10 mouse cellular contexts compared by ENCODE assay signal in genomic region chr13:18947686-18948085, GRCm38 (mm10). TPM values are rescaled to one million over a fixed set of nuclear protein-coding genes. Genes with fewer than 3 reads are reported as not detected.
DNase-seq lines count a peak whose midpoint lies in the region; ATAC-seq lines count a peak whose summit lies in the region.
"Had no signal": no experiment of that assay in that cellular context is flagged by ENCODE, and none has a peak within 500 bp of the region (broad histone marks: within the 10 kb centered on the region; RNA-seq: fewer than 3 reads in every experiment).

No protein-coding gene starts in this region.

- H3K36me3 ChIP-seq in kidney, embryonic 15.5 days, result no peaks in the 10 kb centered on the region
- H3K36me3 ChIP-seq in hindbrain, embryonic 11.5 days (ENCODE audit: control insufficient read depth, insufficient read depth, low read length), result no peaks in the 10 kb centered on the region
- H3K36me3 ChIP-seq in midbrain, embryonic 11.5 days (ENCODE audit: control insufficient read depth, insufficient read depth, low read length), result no peaks in the 10 kb centered on the region
- H3K36me3 ChIP-seq: G1E had no signal

- H3K27ac ChIP-seq in kidney, embryonic 15.5 days, result no peak overlapping the region
- H3K27ac ChIP-seq in hindbrain, embryonic 11.5 days (ENCODE audit: low read depth, low read length), result no peak overlapping the region
- no peak overlapping the region for H3K27ac ChIP-seq in midbrain, embryonic 11.5 days (ENCODE audit: low read depth, low read length)

- DNase-seq in kidney, postnatal 14 days, result no peak
- DNase-seq in cerebellum, adult 8-10 months, result peak; percentile 53
- DNase-seq in hindbrain, embryonic 11.5 days (ENCODE audit: low spot score), result no peak
- DNase-seq in midbrain, embryonic 11.5 days (ENCODE audit: low spot score, missing footprints), result no peak
- no peak for DNase-seq in adrenal gland, adult 18-20 months (ENCODE audit: low spot score in 2 of 2)
- DNase-seq in layer of hippocampus, adult 18-20 months (ENCODE audit: low spot score in 2 of 2), result no peak
- DNase-seq in right cerebral cortex, adult 2 months (ENCODE audit: low spot score in 2 of 2), result no peak

- ATAC-seq in kidney, embryonic 15.5 days (replicated peaks; ENCODE audit: low FRiP score), result no peak; the same call in 1 of the 2 replicates
- no peak; the same call in 1 of the 2 replicates for ATAC-seq in hindbrain, embryonic 11.5 days (ENCODE audit: low FRiP score)
- peak; percentile 31; the same call in 1 of the 2 replicates for ATAC-seq in midbrain, embryonic 11.5 days (ENCODE audit: low FRiP score)

- peaks cover 15% of the 10 kb centered on the region for H3K4me1 ChIP-seq in kidney, embryonic 15.5 days
- H3K4me1 ChIP-seq in hindbrain, embryonic 11.5 days (replicated peaks; ENCODE audit: control insufficient read depth, insufficient read depth, low read length), result no peaks in the 10 kb centered on the region
- H3K4me1 ChIP-seq in midbrain, embryonic 11.5 days (ENCODE audit: control insufficient read depth, insufficient read depth, low read length), result peaks cover 4% of the 10 kb centered on the region; the same call in 1 of the 2 replicates

- no peaks in the 10 kb centered on the region for H3K9me3 ChIP-seq in kidney, embryonic 15.5 days (replicated peaks)
- H3K9me3 ChIP-seq in hindbrain, embryonic 11.5 days (ENCODE audit: control insufficient read depth, low read length), result no peaks in the 10 kb centered on the region
- H3K9me3 ChIP-seq in midbrain, embryonic 11.5 days (ENCODE audit: control insufficient read depth, low read length), result no peaks in the 10 kb centered on the region
- H3K9me3 ChIP-seq: G1E had no signal

- no peak overlapping the region; the same call in 1 of the 2 replicates for H3K9ac ChIP-seq in kidney, embryonic 15.5 days
- no peak overlapping the region for H3K9ac ChIP-seq in hindbrain, embryonic 11.5 days (ENCODE audit: low read depth, low read length)
- H3K9ac ChIP-seq in midbrain, embryonic 11.5 days (ENCODE audit: low read length), result peak overlapping the region; percentile 74; the same call in 1 of the 2 replicates

- H3K4me2 ChIP-seq in kidney, embryonic 15.5 days, result peak overlapping the region; percentile 88
- peak overlapping the region; percentile 86 for H3K4me2 ChIP-seq in hindbrain, embryonic 11.5 days (replicated peaks; ENCODE audit: low read depth, low read length)
- H3K4me2 ChIP-seq in midbrain, embryonic 11.5 days, result peak overlapping the region; percentile 68

- H3K27me3 ChIP-seq in kidney, embryonic 15.5 days, result peaks cover 21% of the 10 kb centered on the region
- H3K27me3 ChIP-seq in hindbrain, embryonic 11.5 days (ENCODE audit: control insufficient read depth, insufficient read depth, low read length), result no peaks in the 10 kb centered on the region
- peaks cover 5% of the 10 kb centered on the region for H3K27me3 ChIP-seq in midbrain, embryonic 11.5 days (ENCODE audit: control insufficient read depth, insufficient read depth, low read length)

- 16% methylated on average over 5 of the region's 5 CpGs for WGBS in kidney, embryonic 15.5 days
- 17% methylated on average over 5 of the region's 5 CpGs for WGBS in hindbrain, embryonic 11.5 days
- 22% methylated on average over 5 of the region's 5 CpGs for WGBS in midbrain, embryonic 11.5 days

- peak overlapping the region; percentile 75 for H3K4me3 ChIP-seq in kidney, embryonic 15.5 days (replicated peaks)
- peak overlapping the region; percentile 80 for H3K4me3 ChIP-seq in hindbrain, embryonic 11.5 days (ENCODE audit: low read depth, low read length)
- H3K4me3 ChIP-seq in midbrain, embryonic 11.5 days (ENCODE audit: low read depth, low read length), result peak overlapping the region; percentile 77

RNA-seq across cellular contexts. Expression of gene Amph, which starts 0.3 kb away (rescaled TPM):
- 9.9 and 10.9 TPM in 2 replicates for polyA plus RNA-seq in kidney, embryonic 15.5 days (2015; fragmentation: Nextera tagmentation; extraction: Ambion mirVana)
- 10.9 and 11.5 TPM in 2 replicates for polyA plus RNA-seq in hindbrain, embryonic 11.5 days (2014; fragmentation: Nextera tagmentation; extraction: Ambion mirVana)
- polyA plus RNA-seq in midbrain, embryonic 11.5 days (2014; fragmentation: Nextera tagmentation; extraction: Ambion mirVana), result 11.6 and 12.9 TPM in 2 replicates
- 1 to 10 TPM; 6.0 to 7.7 TPM for total RNA-seq in adrenal gland, adult 18-20 months (2021)
- 100 to 1,000 TPM; 235 to 240 TPM for total RNA-seq in layer of hippocampus, adult 18-20 months (2021)
- polyA plus RNA-seq: liver, adult 2 months had no signal
